Comparison of ENCODE assay signal across 8 mouse cellular contexts in genomic region chr11:54562761-54563160, GRCm38 (mm10). TPM values are rescaled to one million over a fixed set of nuclear protein-coding genes. Genes with fewer than 3 reads are reported as not detected.
DNase-seq lines count a peak whose midpoint lies in the region; ATAC-seq and TF ChIP-seq lines count a peak whose summit lies in the region.

No protein-coding gene starts in this region.

- no peaks in the 10 kb centered on the region for H3K36me3 ChIP-seq in midbrain, embryonic 11.5 days (ENCODE audit: control insufficient read depth, insufficient read depth, low read length)

- H3K27me3 ChIP-seq in midbrain, embryonic 11.5 days (ENCODE audit: control insufficient read depth, insufficient read depth, low read length), result no peaks in the 10 kb centered on the region

- TF ChIP-seq CTCF in gastrocnemius, adult 2 months (IDR thresholded peaks at IDR 0.05), result peak; percentile 35; the same call in 1 of the 2 replicates

- intact Hi-C loops in gastrocnemius, adult 2 months (cut with DNase I), result no loop called here
- intact Hi-C loops in gastrocnemius, postnatal 36 days (cut with DNase I), result no loop called here

- no peak overlapping the region for H3K9ac ChIP-seq in midbrain, embryonic 11.5 days (ENCODE audit: low read length)

- no peak overlapping the region for H3K27ac ChIP-seq in gastrocnemius, adult 2 months
- H3K27ac ChIP-seq in midbrain, embryonic 11.5 days (ENCODE audit: low read depth, low read length), result no peak overlapping the region

- peak; percentile 94 for ATAC-seq in megakaryocyte, adult 5-6 weeks (ENCODE audit: poor library complexity, severe bottlenecking)
- no peak for ATAC-seq in midbrain, embryonic 11.5 days (ENCODE audit: low FRiP score)

- no peak for DNase-seq in gastrocnemius, adult 2 months
- DNase-seq in gastrocnemius, postnatal 10 days, result no peak
- peak; percentile 2 for DNase-seq in retina, postnatal 1 day
- DNase-seq in retina, embryonic 14.5 days (ENCODE audit: low spot score), result no peak
- DNase-seq in brain, embryonic 18.5 days (ENCODE audit: low read depth, low spot score), result peak; percentile 24
- no peak for DNase-seq in gastrocnemius, postnatal 36 days
- DNase-seq in midbrain, embryonic 11.5 days (ENCODE audit: low spot score, missing footprints), result no peak

- no peaks in the 10 kb centered on the region for H3K4me1 ChIP-seq in midbrain, embryonic 11.5 days (ENCODE audit: control insufficient read depth, insufficient read depth, low read length)

- WGBS in midbrain, embryonic 11.5 days, result 92% methylated on average over 5 of the region's 5 CpGs

- no peaks in the 10 kb centered on the region for H3K9me3 ChIP-seq in midbrain, embryonic 11.5 days (ENCODE audit: control insufficient read depth, low read length)

- no peak overlapping the region for H3K4me2 ChIP-seq in midbrain, embryonic 11.5 days

- H3K4me3 ChIP-seq in gastrocnemius, adult 2 months, result no peak overlapping the region
- no peak overlapping the region for H3K4me3 ChIP-seq in midbrain, embryonic 11.5 days (ENCODE audit: low read depth, low read length)

RNA-seq across cellular contexts. Expression of gene Rapgef6, which starts 40.1 kb away (rescaled TPM):
- 1 to 10 TPM; 6.7 to 9.4 TPM for total RNA-seq in gastrocnemius, adult 2 months (2021)
- 10 to 100 TPM in 1 of 2 experiments, 1 to 10 TPM in 1; 9.0 to 13.6 TPM for total RNA-seq in gastrocnemius, postnatal 10 days (2021)
- 47.7 and 55.9 TPM in 2 replicates for total RNA-seq in megakaryocyte, adult 5-6 weeks (2015)
- total RNA-seq in megakaryocyte, adult 5-6 weeks (2017), result 54.4 and 63.9 TPM in 2 replicates
- total RNA-seq in gastrocnemius, postnatal 36 days (2021), result 1 to 10 TPM; 5.3 to 7.2 TPM
- polyA plus RNA-seq in midbrain, embryonic 11.5 days (2014; fragmentation: Nextera tagmentation; extraction: Ambion mirVana), result 24.9 and 27.9 TPM in 2 replicates

Comparison
In these comparisons a context has a peak if more than half of its experiments do, and no peak if none do; other contexts are left out.
1. DNase-seq: peak in retina, postnatal 1 day (single experiment) and brain, embryonic 18.5 days (single experiment); none in gastrocnemius, adult 2 months (single experiment), gastrocnemius, postnatal 10 days (single experiment), retina, embryonic 14.5 days (single experiment), gastrocnemius, postnatal 36 days (0 of 2) and midbrain, embryonic 11.5 days (single experiment).